Comparison of ENCODE assay signal across 22 mouse cellular contexts in genomic region chr14:37164392-37165032, GRCm38 (mm10). TPM values are rescaled to one million over a fixed set of nuclear protein-coding genes. Genes with fewer than 3 reads are reported as not detected.
DNase-seq lines count a peak whose midpoint lies in the region; ATAC-seq and TF ChIP-seq lines count a peak whose summit lies in the region.
"Had no signal": no experiment of that assay in that cellular context is flagged by ENCODE, and none has a peak within 500 bp of the region (broad histone marks: within the 10 kb centered on the region; RNA-seq: fewer than 3 reads in every experiment).

No protein-coding gene starts in this region.

- no peak for ATAC-seq in hindbrain, embryonic 11.5 days (ENCODE audit: low FRiP score)
- no peak for ATAC-seq in hindbrain, embryonic 12.5 days (ENCODE audit: low FRiP score)
- peak; percentile 63 for ATAC-seq in erythroblast, adult 5-6 weeks (replicated peaks; ENCODE audit: low FRiP score, poor library complexity, severe bottlenecking)
- ATAC-seq in liver, embryonic 15.5 days (ENCODE audit: insufficient read depth): peak; percentile 51
- ATAC-seq in kidney, embryonic 14.5 days (ENCODE audit: low FRiP score, low TSS enrichment): no peak
- ATAC-seq: hindbrain, postnatal 0 days had no signal

- no peak overlapping the region for H3K27ac ChIP-seq in hindbrain, embryonic 11.5 days (ENCODE audit: low read depth, low read length)
- no peak overlapping the region for H3K27ac ChIP-seq in hindbrain, embryonic 12.5 days
- H3K27ac ChIP-seq in MEL (ENCODE audit: control insufficient read depth, low read depth, low read length): peak overlapping the region; percentile 34
- peak overlapping the region; percentile 88 for H3K27ac ChIP-seq in liver, embryonic 15.5 days (replicated peaks)
- no peak overlapping the region for H3K27ac ChIP-seq in kidney, embryonic 14.5 days (ENCODE audit: low read depth, low read length)
- H3K27ac ChIP-seq in heart, embryonic 10.5 days: no peak overlapping the region
- H3K27ac ChIP-seq: embryonic facial prominence, embryonic 13.5 days; gastrocnemius, adult 2 months; hindbrain, postnatal 0 days; macrophage; neural tube, embryonic 13.5 days; stomach, embryonic 15.5 days had no signal

- no peak overlapping the region for H3K4me3 ChIP-seq in hindbrain, embryonic 11.5 days (ENCODE audit: low read depth, low read length)
- no peak overlapping the region for H3K4me3 ChIP-seq in hindbrain, embryonic 12.5 days
- peak overlapping the region in 1 of 2 experiments; percentile 21; a peak in 1 of 4 replicates for H3K4me3 ChIP-seq in MEL (ENCODE audit: control insufficient read depth in 1 of 2, insufficient read depth in 1 of 2, low read depth in 2 of 2, low read length in 2 of 2)
- no peak overlapping the region for H3K4me3 ChIP-seq in liver, embryonic 15.5 days (replicated peaks)
- no peak overlapping the region for H3K4me3 ChIP-seq in kidney, embryonic 14.5 days (ENCODE audit: low read length)
- no peak overlapping the region for H3K4me3 ChIP-seq in heart, embryonic 10.5 days
- H3K4me3 ChIP-seq: embryonic facial prominence, embryonic 13.5 days; gastrocnemius, adult 2 months; heart, embryonic 12.5 days; neural tube, embryonic 13.5 days; stomach, embryonic 15.5 days had no signal

- no peaks in the 10 kb centered on the region for H3K36me3 ChIP-seq in hindbrain, embryonic 11.5 days (ENCODE audit: control insufficient read depth, insufficient read depth, low read length)
- H3K36me3 ChIP-seq in hindbrain, embryonic 12.5 days: no peaks in the 10 kb centered on the region
- H3K36me3 ChIP-seq in MEL (ENCODE audit: control insufficient read depth in 1 of 2, insufficient read depth in 2 of 2, low read length in 2 of 2): peaks cover 0 to 19% of the 10 kb centered on the region in 2 experiments; a peak in 2 of 4 replicates
- no peaks in the 10 kb centered on the region for H3K36me3 ChIP-seq in liver, embryonic 15.5 days (replicated peaks)
- H3K36me3 ChIP-seq in kidney, embryonic 14.5 days (ENCODE audit: control insufficient read depth, insufficient read depth, low read length): no peaks in the 10 kb centered on the region
- no peaks in the 10 kb centered on the region for H3K36me3 ChIP-seq in heart, embryonic 10.5 days
- H3K36me3 ChIP-seq: embryonic facial prominence, embryonic 13.5 days; heart, embryonic 12.5 days; neural tube, embryonic 13.5 days; stomach, embryonic 15.5 days had no signal

- no peaks in the 10 kb centered on the region for H3K4me1 ChIP-seq in hindbrain, embryonic 11.5 days (replicated peaks; ENCODE audit: control insufficient read depth, insufficient read depth, low read length)
- H3K4me1 ChIP-seq in hindbrain, embryonic 12.5 days: no peaks in the 10 kb centered on the region
- peaks cover 10 to 15% of the 10 kb centered on the region in 2 experiments for H3K4me1 ChIP-seq in MEL (ENCODE audit: control insufficient read depth in 1 of 2, insufficient read depth in 2 of 2, low read length in 2 of 2)
- H3K4me1 ChIP-seq in liver, embryonic 15.5 days (replicated peaks): peaks cover 35% of the 10 kb centered on the region
- no peaks in the 10 kb centered on the region for H3K4me1 ChIP-seq in kidney, embryonic 14.5 days (ENCODE audit: control insufficient read depth, insufficient read depth, low read length)
- H3K4me1 ChIP-seq in heart, embryonic 10.5 days: no peaks in the 10 kb centered on the region
- H3K4me1 ChIP-seq: embryonic facial prominence, embryonic 13.5 days; heart, embryonic 12.5 days; neural tube, embryonic 13.5 days; stomach, embryonic 15.5 days had no signal

- 78% methylated on average over 4 of the region's 4 CpGs for WGBS in hindbrain, embryonic 11.5 days
- 84% methylated on average over 4 of the region's 4 CpGs for WGBS in hindbrain, embryonic 12.5 days
- 55% methylated on average over 4 of the region's 4 CpGs for WGBS in liver, embryonic 15.5 days (ENCODE audit: insufficient replicate concordance)
- 75% methylated on average over 4 of the region's 4 CpGs for WGBS in kidney, embryonic 14.5 days
- 75% methylated on average over 4 of the region's 4 CpGs for WGBS in heart, embryonic 10.5 days

- H3K9me3 ChIP-seq in hindbrain, embryonic 11.5 days (ENCODE audit: control insufficient read depth, low read length): no peaks in the 10 kb centered on the region
- peaks cover 4% of the 10 kb centered on the region; the same call in 1 of the 2 replicates for H3K9me3 ChIP-seq in hindbrain, embryonic 12.5 days (replicated peaks)
- H3K9me3 ChIP-seq in MEL (replicated peaks; ENCODE audit: insufficient read depth, low read length): no peaks in the 10 kb centered on the region
- H3K9me3 ChIP-seq in liver, embryonic 15.5 days (replicated peaks): no peaks in the 10 kb centered on the region
- H3K9me3 ChIP-seq in kidney, embryonic 14.5 days (ENCODE audit: control insufficient read depth, low read length): no peaks in the 10 kb centered on the region
- H3K9me3 ChIP-seq in heart, embryonic 10.5 days: no peaks in the 10 kb centered on the region
- H3K9me3 ChIP-seq: embryonic facial prominence, embryonic 13.5 days; neural tube, embryonic 13.5 days; stomach, embryonic 15.5 days had no signal

- H3K9ac ChIP-seq in hindbrain, embryonic 11.5 days (ENCODE audit: low read depth, low read length): no peak overlapping the region
- no peak overlapping the region for H3K9ac ChIP-seq in hindbrain, embryonic 12.5 days
- H3K9ac ChIP-seq in MEL (ENCODE audit: control insufficient read depth, low read depth, low read length, poor library complexity, severe bottlenecking): peak overlapping the region; percentile 12; the same call in 1 of the 2 replicates
- H3K9ac ChIP-seq in liver, embryonic 15.5 days: no peak overlapping the region
- H3K9ac ChIP-seq in kidney, embryonic 14.5 days (ENCODE audit: low read depth, low read length): no peak overlapping the region
- H3K9ac ChIP-seq: embryonic facial prominence, embryonic 13.5 days; forebrain, postnatal 0 days; heart, embryonic 12.5 days; neural tube, embryonic 13.5 days; stomach, embryonic 15.5 days had no signal

- TF ChIP-seq CTCF in MEL (IDR thresholded peaks at IDR 0.05 in 2 of 3, conservative IDR thresholded peaks at IDR 0.05 in 1 of 3; ENCODE audit: control insufficient read depth in 1 of 3, insufficient read depth in 1 of 3, low read depth in 2 of 3, low read length in 3 of 3, poor library complexity in 1 of 3, severe bottlenecking in 1 of 3): no peak

- H3K79me2 ChIP-seq in MEL (ENCODE audit: control insufficient read depth, insufficient read depth, low read length, poor library complexity): no peaks in the 10 kb centered on the region

- no peaks in the 10 kb centered on the region for H3K27me3 ChIP-seq in hindbrain, embryonic 11.5 days (ENCODE audit: control insufficient read depth, insufficient read depth, low read length)
- H3K27me3 ChIP-seq in hindbrain, embryonic 12.5 days: no peaks in the 10 kb centered on the region
- H3K27me3 ChIP-seq in MEL (ENCODE audit: control insufficient read depth in 1 of 2, insufficient read depth in 2 of 2, low read length in 2 of 2): no peaks in the 10 kb centered on the region
- H3K27me3 ChIP-seq in liver, embryonic 15.5 days: no peaks in the 10 kb centered on the region
- no peaks in the 10 kb centered on the region for H3K27me3 ChIP-seq in kidney, embryonic 14.5 days (ENCODE audit: control insufficient read depth, insufficient read depth, low read length)
- no peaks in the 10 kb centered on the region for H3K27me3 ChIP-seq in heart, embryonic 10.5 days (ENCODE audit: insufficient read depth, poor library complexity, severe bottlenecking)
- H3K27me3 ChIP-seq: embryonic facial prominence, embryonic 13.5 days; heart, embryonic 12.5 days; neural tube, embryonic 13.5 days; stomach, embryonic 15.5 days had no signal

- peak; percentile 45 to 46; a peak in 1 of 4 replicates for TF ChIP-seq EP300 in MEL (IDR thresholded peaks at IDR 0.05; ENCODE audit: low read depth in 1 of 2, low read length in 2 of 2)

- TF ChIP-seq POLR2A in MEL (IDR thresholded peaks at IDR 0.05; ENCODE audit: control insufficient read depth in 1 of 2, insufficient read depth in 1 of 2, low read depth in 1 of 2, low read length in 2 of 2, poor library complexity in 1 of 2): no peak

- TF ChIP-seq RAD21 in MEL (IDR thresholded peaks at IDR 0.05; ENCODE audit: low read depth, low read length): no peak

- DNase-seq in hindbrain, embryonic 11.5 days (ENCODE audit: low spot score): peak; percentile 1
- peak; percentile 69 for DNase-seq in MEL (ENCODE audit: low read depth, low spot score)
- no peak for DNase-seq in heart, embryonic 10.5 days (ENCODE audit: low spot score)
- no peak for DNase-seq in cerebellum, adult 9-10 months
- DNase-seq: gastrocnemius, adult 2 months; heart, postnatal 14 days; right cerebral cortex, postnatal 25 days; thymus, adult 18-20 months had no signal

- no peak overlapping the region for H3K4me2 ChIP-seq in hindbrain, embryonic 11.5 days (replicated peaks; ENCODE audit: low read depth, low read length)
- H3K4me2 ChIP-seq in hindbrain, embryonic 12.5 days (replicated peaks): no peak overlapping the region
- peak overlapping the region; percentile 9; the same call in 1 of the 2 replicates for H3K4me2 ChIP-seq in liver, embryonic 15.5 days
- no peak overlapping the region for H3K4me2 ChIP-seq in kidney, embryonic 14.5 days (replicated peaks; ENCODE audit: low read depth, low read length)
- H3K4me2 ChIP-seq: embryonic facial prominence, embryonic 13.5 days; heart, embryonic 12.5 days; neural tube, embryonic 13.5 days; stomach, embryonic 15.5 days had no signal

RNA-seq across cellular contexts. Expression of gene Ghitm, which starts 29.4 kb away (rescaled TPM):
- polyA plus RNA-seq in hindbrain, embryonic 11.5 days (2014; fragmentation: Nextera tagmentation; extraction: Ambion mirVana): 189 and 215 TPM in 2 replicates
- polyA plus RNA-seq in hindbrain, embryonic 12.5 days (2016; fragmentation: Nextera tagmentation; extraction: Ambion mirVana): 185 and 190 TPM in 2 replicates
- total RNA-seq in MEL (2012; rRNA removed): 138 and 178 TPM in 2 replicates
- 100 to 1,000 TPM; 108 to 279 TPM for polyA plus RNA-seq in MEL (2012; ENCODE audit: insufficient read depth in 1 of 2, insufficient read length in 2 of 2, low read depth in 1 of 2, low replicate concordance in 2 of 2, missing spikeins in 1 of 2)
- total RNA-seq in erythroblast, adult 5-6 weeks (2015; ENCODE audit: low replicate concordance): 190 and 199 TPM in 2 replicates
- 230 and 266 TPM in 2 replicates for total RNA-seq in erythroblast, adult 5-6 weeks (2017; ENCODE audit: low replicate concordance)
- polyA plus RNA-seq in liver, embryonic 15.5 days (2015; fragmentation: Nextera tagmentation; extraction: Ambion mirVana): 249 and 254 TPM in 2 replicates
- polyA plus RNA-seq in kidney, embryonic 14.5 days (2014; fragmentation: Nextera tagmentation; extraction: Ambion mirVana): 169 and 206 TPM in 2 replicates
- polyA plus RNA-seq in heart, embryonic 10.5 days (2016; fragmentation: Nextera tagmentation; extraction: Ambion mirVana): 295 and 362 TPM in 2 replicates

RNA-seq across cellular contexts. Expression of gene 2610528A11Rik, which starts 50.7 kb away (rescaled TPM):
- 0.34 and 0.38 TPM in 2 replicates for polyA plus RNA-seq in hindbrain, embryonic 11.5 days (2014; fragmentation: Nextera tagmentation; extraction: Ambion mirVana)
- not detected in 2 replicates for polyA plus RNA-seq in hindbrain, embryonic 12.5 days (2016; fragmentation: Nextera tagmentation; extraction: Ambion mirVana)
- not detected in 2 replicates for total RNA-seq in MEL (2012; rRNA removed)
- under 1 TPM in 1 of 2 experiments, not detected in 1; 0.14 TPM for polyA plus RNA-seq in MEL (2012; ENCODE audit: insufficient read depth in 1 of 2, insufficient read length in 2 of 2, low read depth in 1 of 2, low replicate concordance in 2 of 2, missing spikeins in 1 of 2)
- not detected in 2 replicates for total RNA-seq in erythroblast, adult 5-6 weeks (2015; ENCODE audit: low replicate concordance)
- not detected in 2 replicates for total RNA-seq in erythroblast, adult 5-6 weeks (2017; ENCODE audit: low replicate concordance)
- 0.13 and 0.29 TPM in 2 replicates for polyA plus RNA-seq in liver, embryonic 15.5 days (2015; fragmentation: Nextera tagmentation; extraction: Ambion mirVana)
- polyA plus RNA-seq in kidney, embryonic 14.5 days (2014; fragmentation: Nextera tagmentation; extraction: Ambion mirVana): 0.69 and 0.81 TPM in 2 replicates
- polyA plus RNA-seq in heart, embryonic 10.5 days (2016; fragmentation: Nextera tagmentation; extraction: Ambion mirVana): 1.3 and 1.9 TPM in 2 replicates
- total RNA-seq: ES-E14; forebrain, postnatal 0 days; heart, postnatal 14 days; hindbrain, postnatal 0 days; layer of hippocampus, adult 18-20 months; left cerebral cortex, postnatal 25 days had no signal

Comparison
In these comparisons a context has a peak if more than half of its experiments do, and no peak if none do; other contexts are left out.
1. ATAC-seq: peak in erythroblast, adult 5-6 weeks (single experiment) and liver, embryonic 15.5 days (single experiment); none in hindbrain, embryonic 11.5 days (single experiment), hindbrain, embryonic 12.5 days (single experiment) and kidney, embryonic 14.5 days (single experiment).
2. DNase-seq: peak in hindbrain, embryonic 11.5 days (single experiment) and MEL (single experiment); none in heart, embryonic 10.5 days (single experiment) and cerebellum, adult 9-10 months (single experiment).
3. H3K27ac ChIP-seq: peak in MEL (single experiment) and liver, embryonic 15.5 days (single experiment); none in hindbrain, embryonic 11.5 days (single experiment), hindbrain, embryonic 12.5 days (single experiment), kidney, embryonic 14.5 days (single experiment) and heart, embryonic 10.5 days (single experiment).